Mouse (Mus musculus): ENCODE results near the gene Sec61g. TPM values are rescaled to one million over a fixed set of nuclear protein-coding genes. Genes with fewer than 3 reads are reported as not detected.
A peak's percentile ranks its signal among the peaks of the same experiment; 100 is the strongest.
"Not testable (repeated sequence)": the region's sequence is repeated elsewhere in the genome, so short reads cannot be mapped to it uniquely, and the experiment has no call there.

Gene Sec61g
- polyA plus RNA-seq, 1 experiment from 2014 or later = 27.7 TPM

GRCm38 (mm10) chr11:16526467-16526866 lies 18.2 kb upstream of the Sec61g start:
- DNase-seq = no peak
- Histone ChIP-seq H3K4me1 (ENCODE audit: control insufficient read depth, insufficient read depth, low read length) (no peaks in the 10 kb centered on the region), H3K4me3 (replicated peaks; ENCODE audit: low read depth, low read length) (no peak overlapping the region), H3K27me3 (ENCODE audit: control insufficient read depth, insufficient read depth, low read length) (no peaks in the 10 kb centered on the region), H3K9ac (replicated peaks; ENCODE audit: low read length) (no peak overlapping the region), H3K9me3 (ENCODE audit: control insufficient read depth, low read length) (no peaks in the 10 kb centered on the region), H3K27ac (replicated peaks; ENCODE audit: low read depth, low read length) (no peak overlapping the region), H3K36me3 (ENCODE audit: control insufficient read depth, insufficient read depth, low read length) (no peaks in the 10 kb centered on the region), H3K4me2 (ENCODE audit: low read length) (no peak overlapping the region)
- no peak for ATAC-seq (ENCODE audit: low FRiP score, low TSS enrichment)
- WGBS = 55% methylated on average over 2 of the region's 2 CpGs

GRCm38 (mm10) chr11:16525724-16526123 lies 17.4 kb upstream of the Sec61g start:
- no peak overlapping the region for H3K9ac ChIP-seq (replicated peaks; ENCODE audit: low read length)
- no peak overlapping the region for H3K27ac ChIP-seq (replicated peaks; ENCODE audit: low read depth, low read length)
- no peak for ATAC-seq (ENCODE audit: low FRiP score, low TSS enrichment)
- 55% methylated on average over 2 of the region's 2 CpGs for WGBS
- no peaks in the 10 kb centered on the region for H3K9me3 ChIP-seq (ENCODE audit: control insufficient read depth, low read length)
- no peaks in the 10 kb centered on the region for H3K27me3 ChIP-seq (ENCODE audit: control insufficient read depth, insufficient read depth, low read length)
- no peaks in the 10 kb centered on the region for H3K36me3 ChIP-seq (ENCODE audit: control insufficient read depth, insufficient read depth, low read length)
- H3K4me3 ChIP-seq (replicated peaks; ENCODE audit: low read depth, low read length) = no peak overlapping the region
- H3K4me1 ChIP-seq (ENCODE audit: control insufficient read depth, insufficient read depth, low read length) = no peaks in the 10 kb centered on the region
- DNase-seq = no peak
- H3K4me2 ChIP-seq (ENCODE audit: low read length) = no peak overlapping the region

- Histone ChIP-seq H3K4me1 (ENCODE audit: control insufficient read depth, insufficient read depth, low read length) (no peaks in the 10 kb centered on the region), H3K27ac (replicated peaks; ENCODE audit: low read depth, low read length) (no peak overlapping the region), H3K4me2 (ENCODE audit: low read length) (no peak overlapping the region), H3K9me3 (ENCODE audit: control insufficient read depth, low read length) (no peaks in the 10 kb centered on the region), H3K4me3 (replicated peaks; ENCODE audit: low read depth, low read length) (no peak overlapping the region), H3K9ac (replicated peaks; ENCODE audit: low read length) (no peak overlapping the region), H3K36me3 (ENCODE audit: control insufficient read depth, insufficient read depth, low read length) (no peaks in the 10 kb centered on the region), H3K27me3 (ENCODE audit: control insufficient read depth, insufficient read depth, low read length) (no peaks in the 10 kb centered on the region)
- DNase-seq (peak; percentile 83), ATAC-seq (ENCODE audit: low FRiP score, low TSS enrichment) (peak; percentile 53; the same call in 1 of the 2 replicates)
- 44% methylated on average over 3 of the region's 3 CpGs for WGBS
Observed at GRCm38 (mm10) chr11:16524917-16525640, 16.8 kb upstream of the Sec61g start.

- not testable (repeated sequence) for H3K27me3 ChIP-seq (ENCODE audit: control insufficient read depth, insufficient read depth, low read length); H3K9me3 ChIP-seq (ENCODE audit: control insufficient read depth, low read length); H3K36me3 ChIP-seq (ENCODE audit: control insufficient read depth, insufficient read depth, low read length); DNase-seq; H3K27ac ChIP-seq (replicated peaks; ENCODE audit: low read depth, low read length); H3K9ac ChIP-seq (replicated peaks; ENCODE audit: low read length); H3K4me2 ChIP-seq (ENCODE audit: low read length); H3K4me1 ChIP-seq (ENCODE audit: control insufficient read depth, insufficient read depth, low read length); H3K4me3 ChIP-seq (replicated peaks; ENCODE audit: low read depth, low read length)
- 96% methylated on average over 16 of the region's 16 CpGs for whole genome bisulfite sequencing
- ATAC-seq (ENCODE audit: low FRiP score, low TSS enrichment) = 0 out of 2 replicates have a peak, but pooled peaks have one; percentile 34
Observed at GRCm38 (mm10) chr11:16515081-16515480, 6.8 kb upstream of the Sec61g start.

- H3K27me3 ChIP-seq (ENCODE audit: control insufficient read depth, insufficient read depth, low read length); DNase-seq; H3K36me3 ChIP-seq (ENCODE audit: control insufficient read depth, insufficient read depth, low read length); H3K9me3 ChIP-seq (ENCODE audit: control insufficient read depth, low read length); H3K4me2 ChIP-seq (ENCODE audit: low read length); H3K4me3 ChIP-seq (replicated peaks; ENCODE audit: low read depth, low read length); H3K9ac ChIP-seq (replicated peaks; ENCODE audit: low read length); ATAC-seq (ENCODE audit: low FRiP score, low TSS enrichment); H3K4me1 ChIP-seq (ENCODE audit: control insufficient read depth, insufficient read depth, low read length); H3K27ac ChIP-seq (replicated peaks; ENCODE audit: low read depth, low read length): not testable (repeated sequence)
- WGBS = 76% methylated on average over 23 of the region's 23 CpGs
Observed at GRCm38 (mm10) chr11:16514221-16514620, 5.9 kb upstream of the Sec61g start.

DNA sequence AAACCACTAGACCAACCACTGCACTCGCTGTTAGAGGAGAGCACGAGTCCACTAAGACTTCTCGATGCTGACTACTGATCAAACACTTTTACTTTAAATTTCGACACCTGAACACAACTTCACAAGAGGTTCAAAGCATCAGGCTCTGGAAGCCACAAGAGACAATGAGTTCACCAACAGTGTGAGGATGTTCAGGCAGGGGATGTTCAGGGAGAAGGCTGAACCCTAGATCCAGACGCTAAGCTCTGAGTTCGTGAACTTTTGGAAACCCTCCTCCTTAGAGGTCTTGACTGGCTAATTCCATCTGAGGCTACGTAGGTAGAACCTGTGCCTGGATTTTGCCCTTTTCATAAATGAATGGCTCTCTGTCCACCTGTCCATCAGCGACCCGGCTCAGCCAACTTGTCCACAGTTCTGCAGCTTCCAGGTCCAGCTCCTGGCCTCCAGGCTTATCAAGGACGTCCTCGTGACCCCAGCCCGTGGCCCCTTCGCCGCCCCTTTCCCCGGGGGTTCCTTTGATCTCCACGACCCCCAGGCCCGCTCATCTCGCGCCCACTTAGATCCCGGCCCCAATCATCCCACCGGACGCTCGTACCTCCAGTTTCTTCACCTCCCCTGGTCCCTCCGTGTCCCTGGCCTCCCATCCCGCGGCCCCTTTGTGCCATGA lies 766 bp downstream of the Sec61g start:
- Histone ChIP-seq H3K4me3 (replicated peaks; ENCODE audit: low read depth, low read length) (peak overlapping the region; percentile 94), H3K9ac (replicated peaks; ENCODE audit: low read length) (peak overlapping the region; percentile 98), H3K27ac (replicated peaks; ENCODE audit: low read depth, low read length) (peak overlapping the region; percentile 89), H3K4me1 (ENCODE audit: control insufficient read depth, insufficient read depth, low read length) (peaks cover 10% of the 10 kb centered on the region), H3K4me2 (ENCODE audit: low read length) (peak overlapping the region; percentile 86), H3K36me3 (ENCODE audit: control insufficient read depth, insufficient read depth, low read length) (peaks cover 30% of the 10 kb centered on the region), H3K9me3 (ENCODE audit: control insufficient read depth, low read length) (no peaks in the 10 kb centered on the region), H3K27me3 (ENCODE audit: control insufficient read depth, insufficient read depth, low read length) (no peaks in the 10 kb centered on the region)
- ATAC-seq (ENCODE audit: low FRiP score, low TSS enrichment) = peak; percentile 74; the same call in 1 of the 2 replicates
- 6% methylated on average over 26 of the region's 26 CpGs for WGBS
- DNase-seq = no peak

DNA sequence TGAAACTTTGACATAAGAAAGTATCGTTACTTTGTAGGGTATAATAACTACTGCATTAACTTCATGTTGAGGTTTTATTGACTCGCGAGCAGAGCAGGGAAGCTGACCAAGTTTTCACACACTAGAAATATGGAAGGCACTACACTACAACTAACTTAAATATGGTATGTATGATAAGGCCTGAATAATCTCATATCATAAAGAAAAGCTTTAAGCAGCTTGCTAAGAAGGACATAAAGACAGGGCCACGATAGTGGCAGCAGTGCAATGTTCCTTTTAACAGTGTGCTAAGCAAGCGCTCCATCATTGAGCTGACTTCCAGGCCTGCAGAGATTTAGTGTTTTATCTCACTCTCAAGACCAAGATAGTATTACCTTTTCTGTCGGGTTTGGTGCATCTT lies 2.3 kb downstream of the Sec61g start:
- H3K4me3 ChIP-seq (replicated peaks; ENCODE audit: low read depth, low read length) = no peak overlapping the region
- peaks cover 37% of the 10 kb centered on the region for H3K36me3 ChIP-seq (ENCODE audit: control insufficient read depth, insufficient read depth, low read length)
- H3K27me3 ChIP-seq (ENCODE audit: control insufficient read depth, insufficient read depth, low read length) = no peaks in the 10 kb centered on the region
- no peak for DNase-seq
- H3K4me2 ChIP-seq (ENCODE audit: low read length) = no peak overlapping the region
- H3K27ac ChIP-seq (replicated peaks; ENCODE audit: low read depth, low read length) = no peak overlapping the region
- H3K9me3 ChIP-seq (ENCODE audit: control insufficient read depth, low read length) = no peaks in the 10 kb centered on the region
- no peak overlapping the region for H3K9ac ChIP-seq (replicated peaks; ENCODE audit: low read length)
- ATAC-seq (ENCODE audit: low FRiP score, low TSS enrichment) = no peak
- H3K4me1 ChIP-seq (ENCODE audit: control insufficient read depth, insufficient read depth, low read length) = peaks cover 10% of the 10 kb centered on the region
- 94% methylated on average over 6 of the region's 6 CpGs for WGBS

DNA sequence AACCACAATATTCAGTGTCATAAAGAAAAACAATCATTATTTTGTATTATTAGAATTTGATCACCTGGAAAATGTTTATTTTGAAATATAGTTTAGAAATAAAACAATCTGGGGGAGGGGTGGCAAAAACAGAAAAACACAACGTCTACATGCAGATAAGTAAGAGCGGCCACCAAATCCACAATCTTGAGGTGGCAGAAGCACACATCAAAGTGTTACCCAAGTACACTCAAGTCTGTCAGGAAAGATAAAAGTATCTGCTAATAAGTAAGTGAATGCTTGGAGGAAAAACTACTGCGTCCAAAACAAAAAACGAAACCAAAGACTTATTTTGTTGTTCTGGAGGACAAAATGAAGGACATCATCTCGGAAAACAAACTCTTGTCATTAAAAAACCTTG lies 5.1 kb downstream of the Sec61g start:
- no peak for DNase-seq
- no peak overlapping the region for H3K4me2 ChIP-seq (ENCODE audit: low read length)
- H3K9ac ChIP-seq (replicated peaks; ENCODE audit: low read length) = no peak overlapping the region
- H3K9me3 ChIP-seq (ENCODE audit: control insufficient read depth, low read length) = no peaks in the 10 kb centered on the region
- peaks cover 10% of the 10 kb centered on the region for H3K4me1 ChIP-seq (ENCODE audit: control insufficient read depth, insufficient read depth, low read length)
- 93% methylated on average over 5 of the region's 5 CpGs for WGBS
- H3K27ac ChIP-seq (replicated peaks; ENCODE audit: low read depth, low read length) = no peak overlapping the region
- no peak for ATAC-seq (ENCODE audit: low FRiP score, low TSS enrichment)
- no peak overlapping the region for H3K4me3 ChIP-seq (replicated peaks; ENCODE audit: low read depth, low read length)
- H3K36me3 ChIP-seq (ENCODE audit: control insufficient read depth, insufficient read depth, low read length) = peaks cover 50% of the 10 kb centered on the region
- no peaks in the 10 kb centered on the region for H3K27me3 ChIP-seq (ENCODE audit: control insufficient read depth, insufficient read depth, low read length)

- Histone ChIP-seq H3K36me3 (ENCODE audit: control insufficient read depth, insufficient read depth, low read length) (peaks cover 50% of the 10 kb centered on the region), H3K27me3 (ENCODE audit: control insufficient read depth, insufficient read depth, low read length) (no peaks in the 10 kb centered on the region), H3K9me3 (ENCODE audit: control insufficient read depth, low read length) (no peaks in the 10 kb centered on the region), H3K27ac (replicated peaks; ENCODE audit: low read depth, low read length) (no peak overlapping the region), H3K4me3 (replicated peaks; ENCODE audit: low read depth, low read length) (no peak overlapping the region), H3K4me1 (ENCODE audit: control insufficient read depth, insufficient read depth, low read length) (peaks cover 10% of the 10 kb centered on the region), H3K4me2 (ENCODE audit: low read length) (no peak overlapping the region), H3K9ac (replicated peaks; ENCODE audit: low read length) (no peak overlapping the region)
- no peak for DNase-seq
- 91% methylated on average over 3 of the region's 3 CpGs for WGBS
- no peak for ATAC-seq (ENCODE audit: low FRiP score, low TSS enrichment)
Observed at GRCm38 (mm10) chr11:16502744-16503143, 5.5 kb downstream of the Sec61g start.
